Mouse (Mus musculus): ENCODE results near the gene Cyp2c40. TPM values are rescaled to one million over a fixed set of nuclear protein-coding genes. Genes with fewer than 3 reads are reported as not detected.
"Not testable (repeated sequence)": the region's sequence is repeated elsewhere in the genome, so short reads cannot be mapped to it uniquely, and the experiment has no call there.

Cyp2c40 gene
- not detected for polyA plus RNA-seq (2017; shearing (Covaris generic))

DNA sequence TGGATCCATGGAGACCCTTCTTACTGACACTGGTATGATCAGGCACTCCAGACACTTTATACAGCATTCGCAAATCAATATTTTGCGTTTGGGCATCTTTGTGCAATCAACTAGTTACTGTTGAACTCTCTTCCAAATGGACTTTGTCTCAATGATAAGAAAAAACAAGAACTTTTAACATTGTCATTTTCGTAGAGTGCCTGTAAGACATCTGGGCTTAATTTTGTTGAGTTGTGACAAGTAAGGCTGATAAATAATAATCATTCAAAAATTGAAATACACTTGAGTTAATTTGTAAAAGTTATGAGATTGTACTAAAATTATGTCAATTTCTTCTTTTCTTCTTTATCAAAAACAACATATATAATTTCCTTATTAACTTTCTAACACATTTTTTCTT is at the start of gene Cyp2c40:
Cyp2c40 (minus strand) TSS at position 101 of the 400 bp plus-strand sequence.
- ATAC-seq = not testable (repeated sequence)

DNA sequence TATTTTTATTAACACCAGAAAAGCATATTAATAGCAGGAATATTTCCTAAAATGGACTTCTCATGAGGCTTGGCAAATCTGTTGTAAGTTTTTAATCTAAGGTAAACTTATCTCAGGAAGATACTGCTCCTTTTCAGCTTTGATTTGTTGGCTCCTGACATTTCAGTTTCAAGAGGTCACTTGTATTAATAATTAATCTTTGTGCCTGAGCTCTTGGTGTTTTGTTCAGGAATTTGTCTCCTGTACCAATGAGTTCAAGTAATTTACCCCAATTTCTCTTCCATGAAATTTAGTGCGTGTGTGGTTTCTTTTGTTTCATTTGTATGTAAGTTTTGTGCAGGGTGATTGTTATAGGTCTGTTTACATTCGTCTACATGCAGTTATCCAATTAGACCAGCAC is 8.3 kb upstream of the Cyp2c40 start:
- not testable (repeated sequence) for ATAC-seq

DNA sequence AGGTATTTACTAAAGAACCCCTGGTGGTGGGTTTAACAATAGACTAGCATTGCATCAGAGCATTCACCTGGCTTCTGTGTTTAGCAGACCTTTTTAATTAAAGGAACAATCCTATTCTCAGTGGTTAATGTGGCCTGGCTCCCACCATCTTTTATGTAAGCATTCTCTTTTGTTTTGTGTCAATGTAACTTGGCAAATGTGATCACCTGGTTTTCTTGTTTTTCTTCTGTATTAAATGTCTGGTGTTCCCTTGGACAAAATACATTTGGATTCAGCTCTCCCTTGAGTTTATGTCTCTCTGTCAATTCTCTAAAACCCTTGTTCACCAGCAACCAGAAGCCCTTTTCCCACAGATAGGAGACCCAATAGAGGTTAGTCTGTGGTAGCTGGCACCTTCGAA is 3.8 kb upstream of the Cyp2c40 start:
- not testable (repeated sequence) for ATAC-seq

DNA sequence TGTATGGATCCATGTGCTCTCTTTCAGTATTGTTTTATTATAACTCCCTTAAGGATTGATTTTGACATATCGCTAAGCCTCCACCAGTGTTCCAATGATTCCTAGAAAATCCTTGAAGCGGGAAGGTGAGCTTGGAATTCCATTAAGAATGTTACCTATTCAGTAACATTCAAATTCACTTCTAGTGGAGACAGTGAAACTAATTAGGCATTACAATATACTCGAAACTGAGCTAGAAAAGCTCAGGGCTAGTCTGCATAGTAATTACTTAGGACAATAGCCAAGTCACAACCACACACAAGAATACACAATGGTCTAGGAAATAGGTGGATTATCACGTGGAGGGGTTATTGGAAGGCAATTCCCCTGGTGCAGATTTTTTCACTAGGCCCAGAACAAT is 3.4 kb upstream of the Cyp2c40 start:
- ATAC-seq = not testable (repeated sequence)

DNA sequence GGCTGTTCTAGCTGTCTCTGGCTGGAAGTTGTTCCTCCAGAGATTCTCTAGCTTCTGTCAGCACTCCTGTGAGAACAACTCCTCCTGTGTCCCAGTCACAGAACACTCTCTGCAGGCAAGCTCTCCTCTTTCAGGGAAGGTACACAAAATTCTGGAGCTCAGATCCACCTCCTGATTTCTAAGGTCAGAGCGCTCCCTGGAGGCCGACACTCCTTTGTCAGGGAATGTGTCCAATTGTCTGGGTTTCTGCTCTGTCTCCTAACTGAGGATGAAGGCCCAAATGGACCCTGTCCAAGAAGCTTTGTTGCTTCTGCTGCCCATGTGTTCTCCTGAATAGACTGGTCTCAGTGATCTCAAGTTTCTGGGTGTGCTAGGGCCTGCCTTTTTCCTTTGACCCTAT is 27.2 kb downstream of the Cyp2c40 start:
- ATAC-seq = not testable (repeated sequence)

DNA sequence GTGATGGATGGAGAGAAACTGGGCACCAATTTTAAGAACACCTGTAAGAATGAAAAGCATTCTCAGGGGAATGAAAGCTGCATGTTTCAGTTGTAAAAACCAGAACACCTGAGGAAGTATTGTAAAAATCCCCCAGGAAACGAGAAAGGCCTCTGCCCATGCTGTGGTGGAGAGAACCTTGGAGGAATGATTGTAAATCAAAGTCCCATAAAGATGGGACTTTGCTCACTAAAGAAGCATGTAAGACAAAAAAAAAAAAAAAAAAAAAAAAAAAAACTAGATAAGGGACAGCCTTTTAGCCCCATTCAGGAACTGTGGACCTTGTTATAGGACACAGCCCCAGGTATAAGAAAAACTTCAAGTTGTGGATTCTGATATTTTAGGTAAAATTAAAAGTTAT is 67.3 kb downstream of the Cyp2c40 start:
- no peak for ATAC-seq

DNA sequence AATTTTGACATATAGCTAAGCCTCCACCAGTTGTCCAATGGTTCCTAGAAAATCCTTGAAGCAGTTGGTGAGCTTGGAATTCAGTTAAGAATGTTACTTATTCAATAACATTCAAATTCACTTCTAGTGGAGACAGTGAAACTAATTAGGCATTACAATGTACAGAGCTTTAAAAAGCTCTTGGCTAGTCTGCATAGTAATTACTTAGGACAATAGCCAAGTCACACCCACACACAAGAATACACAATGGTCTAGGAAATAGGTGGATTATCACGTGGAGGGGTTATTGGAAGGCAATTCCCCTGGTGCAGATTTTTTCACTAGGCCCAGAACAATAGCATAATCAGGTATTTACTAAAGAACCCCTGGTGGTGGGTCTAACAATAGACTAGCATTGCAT is 68.3 kb downstream of the Cyp2c40 start:
- not testable (repeated sequence) for ATAC-seq

DNA sequence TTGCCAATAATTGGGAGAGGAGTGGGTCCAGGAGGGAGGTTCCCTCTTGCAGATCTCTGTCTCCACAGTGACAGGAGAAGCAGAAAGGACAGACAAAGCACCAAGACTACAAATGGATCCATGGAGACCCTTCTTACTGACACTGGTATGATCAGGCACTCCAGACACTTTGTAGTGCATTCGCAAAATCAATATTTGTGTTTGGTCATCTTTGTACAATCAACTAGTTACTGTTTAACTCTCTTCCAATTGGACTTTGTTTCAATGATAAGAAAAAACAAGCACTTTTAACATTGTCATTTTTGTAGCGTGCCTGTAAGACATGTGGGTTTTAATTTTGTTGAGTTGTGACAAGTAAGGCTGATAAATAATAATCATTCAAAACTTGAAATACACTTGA is 71.7 kb downstream of the Cyp2c40 start, which contains the start of gene Cyp2c68:
Cyp2c68 (minus strand) TSS at position 135 of the 400 bp plus-strand sequence.
- no peak for ATAC-seq

Other genes with a start within 250 kb of the Cyp2c40 start
- gene Cyp2c67, start 163.8 kb downstream of the Cyp2c40 start, polyA plus RNA-seq (2017; shearing (Covaris generic)) = not detected
- gene Cyp2c68, start 71.8 kb downstream of the Cyp2c40 start, polyA plus RNA-seq (2017; shearing (Covaris generic)) = not detected
- gene Cyp2c69, start 74.0 kb upstream of the Cyp2c40 start, polyA plus RNA-seq (2017; shearing (Covaris generic)) = not detected
- not detected for gene Cyp2c37, start 179.6 kb upstream of the Cyp2c40 start, polyA plus RNA-seq (2017; shearing (Covaris generic))

Measured in activated CD4-positive, CD25-positive, alpha-beta regulatory T cell, adult 4 months (primary cell).